Mouse (Mus musculus): ENCODE data around the gene Esrra. TPM values are rescaled to one million over a fixed set of nuclear protein-coding genes. Genes with fewer than 3 reads are reported as not detected.

Esrra gene
- 5.8 and 6.3 TPM in 2 replicates for polyA plus RNA-seq (2012; rRNA removed)

DNA sequence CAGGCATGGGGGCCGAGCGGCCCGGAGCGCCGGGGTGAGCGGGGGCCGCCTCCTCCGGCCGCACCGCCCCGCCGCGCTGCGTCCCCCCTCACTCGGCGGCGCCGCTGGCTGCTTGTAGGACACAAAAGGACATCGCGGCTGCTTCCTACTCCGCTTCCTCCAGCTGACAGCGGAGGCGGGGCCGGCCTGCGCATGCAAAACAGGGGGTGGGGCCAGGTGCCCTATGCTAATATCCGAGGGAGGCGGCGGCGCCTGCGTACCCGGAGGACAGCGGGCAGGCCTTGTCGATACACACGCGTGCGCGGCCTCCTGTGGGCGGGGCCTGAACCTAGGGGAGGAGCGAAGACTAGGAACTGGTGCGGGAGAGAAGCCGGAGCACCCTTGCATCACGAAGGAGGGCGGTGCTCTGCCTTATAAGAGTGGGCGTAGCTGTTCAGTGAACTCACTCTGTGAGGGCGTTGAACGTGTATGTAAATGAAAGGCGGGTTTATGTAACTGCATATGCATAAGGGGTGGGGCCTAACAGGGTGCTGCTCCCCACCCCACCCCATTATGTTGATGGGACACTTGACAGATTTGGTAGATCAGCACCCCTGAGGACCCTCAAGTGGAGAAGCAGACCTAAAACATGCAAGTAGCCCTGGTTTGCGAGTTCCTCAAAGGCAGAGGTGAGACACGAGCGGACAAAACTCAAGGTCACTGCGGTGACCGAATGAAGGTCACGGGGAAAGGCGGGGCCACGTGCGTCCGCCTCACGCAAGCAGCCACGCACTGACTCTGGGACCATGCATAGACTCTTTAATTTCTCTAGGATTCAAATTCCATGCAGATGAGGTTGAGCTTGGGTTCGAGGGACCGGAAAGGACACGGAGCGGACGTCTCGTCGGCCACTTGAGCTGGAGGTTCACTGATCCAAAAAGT, at the start of gene Esrra:
TSS of gene Esrra (minus strand) at position 167 of the 921 bp plus-strand sequence.

GRCm38 (mm10) chr19:6942249-6942691, 20.7 kb upstream of the Esrra start, which contains the start of gene Gpr137:
Gpr137 (minus strand) TSS chr19:6942480.

DNA sequence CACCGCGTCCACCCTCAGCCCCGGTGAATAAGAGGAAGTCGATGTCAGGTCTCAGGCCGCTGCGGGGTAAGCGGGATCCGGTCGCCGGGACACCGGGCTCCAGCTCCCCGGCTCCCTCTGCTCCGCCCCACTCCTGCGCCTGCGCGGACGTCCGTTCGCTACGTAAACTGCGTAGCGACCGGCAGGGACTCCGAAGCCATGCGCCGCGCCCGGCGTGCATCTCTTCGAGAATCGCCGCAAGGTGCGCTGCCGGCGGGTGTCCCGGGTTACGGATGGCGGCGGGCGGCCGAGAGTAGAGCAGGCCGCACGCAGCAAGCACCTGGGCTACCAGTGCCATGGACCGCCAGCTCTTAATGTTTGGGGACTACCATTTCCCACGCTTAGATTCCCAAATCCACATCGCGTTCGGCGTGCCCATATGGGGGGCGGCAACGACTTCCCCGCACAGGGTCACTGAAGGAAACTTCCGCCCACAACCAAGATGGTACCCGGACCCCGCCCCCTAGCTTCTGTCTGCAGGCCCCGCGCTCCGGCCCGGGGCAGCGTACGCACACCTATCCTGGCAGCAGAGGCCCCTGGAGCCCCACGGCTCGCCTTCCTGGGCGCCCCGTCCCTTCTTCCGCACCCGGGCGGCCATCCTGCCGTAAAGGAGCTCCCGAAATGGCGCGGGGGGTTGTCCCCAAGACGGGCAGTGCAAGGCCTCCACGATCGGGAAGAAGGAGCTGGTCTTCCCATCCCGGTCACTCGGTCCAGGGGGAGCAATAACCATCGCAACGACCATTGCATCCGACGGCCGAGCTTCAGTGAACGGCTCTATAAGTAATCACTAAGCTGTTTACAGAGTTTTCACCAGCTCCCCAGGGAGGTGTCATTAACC, 20.0 kb upstream of the Esrra start, which contains the start of gene Bad:
TSS of gene Bad (plus strand) at position 490 of the 877 bp plus-strand sequence.

GRCm38 (mm10) chr19:6934195-6934977, 12.8 kb upstream of the Esrra start, which contains the start of gene Kcnk4:
Kcnk4 (minus strand) TSS chr19:6934515.

GRCm38 (mm10) chr19:6925307-6925573, 3.6 kb upstream of the Esrra start, which contains the start of gene Catsperz:
Catsperz (minus strand) TSS chr19:6925380.

GRCm38 (mm10) chr19:6909507-6910289, 11.9 kb downstream of the Esrra start, which contains the start of the genes Trmt112 and Prdx5:
Trmt112 (plus strand) TSS chr19:6909698.
Prdx5 (minus strand) TSS chr19:6910106.

Other genes with a start within 250 kb of the Esrra start
- 3.1 and 3.2 TPM in 2 replicates for gene Rps6ka4, start 81.2 kb downstream of the Esrra start, polyA plus RNA-seq (2012; rRNA removed)
- gene Ccdc88b, start 63.6 kb downstream of the Esrra start, polyA plus RNA-seq (2012; rRNA removed) = 1.9 and 3.2 TPM in 2 replicates
- 65.8 and 73.0 TPM in 2 replicates for gene Trmt112, start 12.1 kb downstream of the Esrra start, polyA plus RNA-seq (2012; rRNA removed)
- gene Prdx5, start 11.7 kb downstream of the Esrra start, polyA plus RNA-seq (2012; rRNA removed) = 60.2 and 66.5 TPM in 2 replicates
- gene Catsperz, start 3.6 kb upstream of the Esrra start, polyA plus RNA-seq (2012; rRNA removed) = 0.17 and 0.29 TPM in 2 replicates
- 0.02 TPM in 1 of 2 replicates, not detected in the other for gene Kcnk4, start 12.7 kb upstream of the Esrra start, polyA plus RNA-seq (2012; rRNA removed)
- gene Bad, start 20.0 kb upstream of the Esrra start, polyA plus RNA-seq (2012; rRNA removed) = 22.4 and 24.1 TPM in 2 replicates
- gene Gpr137, start 20.7 kb upstream of the Esrra start, polyA plus RNA-seq (2012; rRNA removed) = 5.3 and 5.7 TPM in 2 replicates
- gene Ppp1r14b, start 53.2 kb upstream of the Esrra start, polyA plus RNA-seq (2012; rRNA removed) = 68.9 and 77.1 TPM in 2 replicates
- 7.1 and 7.7 TPM in 2 replicates for gene Plcb3, start 54.7 kb upstream of the Esrra start, polyA plus RNA-seq (2012; rRNA removed)
- gene Fkbp2, start 58.7 kb upstream of the Esrra start, polyA plus RNA-seq (2012; rRNA removed) = 52.6 and 54.0 TPM in 2 replicates
- 5.9 and 8.0 TPM in 2 replicates for gene Vegfb, start 65.8 kb upstream of the Esrra start, polyA plus RNA-seq (2012; rRNA removed)
- 7.8 and 8.6 TPM in 2 replicates for gene Dnajc4, start 70.8 kb upstream of the Esrra start, polyA plus RNA-seq (2012; rRNA removed)
- 5.8 and 6.5 TPM in 2 replicates for gene Nudt22, start 74.3 kb upstream of the Esrra start, polyA plus RNA-seq (2012; rRNA removed)
- gene Trpt1, start 74.3 kb upstream of the Esrra start, polyA plus RNA-seq (2012; rRNA removed) = 1.7 and 1.9 TPM in 2 replicates
- gene Fermt3, start 97.7 kb upstream of the Esrra start, polyA plus RNA-seq (2012; rRNA removed) = 51.7 and 61.6 TPM in 2 replicates
- gene Stip1, start 118.2 kb upstream of the Esrra start, polyA plus RNA-seq (2012; rRNA removed) = 90.9 and 96.6 TPM in 2 replicates
- gene Macrod1, start 135.0 kb upstream of the Esrra start, polyA plus RNA-seq (2012; rRNA removed) = 3.9 and 4.1 TPM in 2 replicates
- gene Flrt1, start 183.9 kb upstream of the Esrra start, polyA plus RNA-seq (2012; rRNA removed) = 0.01 and 0.03 TPM in 2 replicates

All from liver, embryonic 14 days (tissue).